Mouse (Mus musculus) hindbrain, postnatal 0 days (tissue): Measurements from ENCODE around the gene Plcb4. TPM values are rescaled to one million over a fixed set of nuclear protein-coding genes. Genes with fewer than 3 reads are reported as not detected.
"Not testable (repeated sequence)": the region's sequence is repeated elsewhere in the genome, so short reads cannot be mapped to it uniquely, and the experiment has no call there.

Experiments
- ATAC-seq: fragments of 200-750 bp; cut with Nextera tagmentation; 2 replicates; pipeline ENCODE4 v1.8.0; 2017; ENCODE audit warnings: mild to moderate bottlenecking, moderate TSS enrichment, moderate library complexity
- DNase-seq: peaks from one replicate; pipeline ENCODE4 v3.0.0-alpha.2; 2015; ENCODE audit warnings: low spot score
- H3K27ac ChIP-seq: fragments of 300-500 bp; sonication (generic); 2 replicates; pipeline ENCODE4 v1.5.1; 2014; ENCODE audit warnings: mild to moderate bottlenecking
- H3K27me3 ChIP-seq: fragments of 300-500 bp; sonication (generic); 2 replicates; pipeline ENCODE4 v1.6.1; 2014; ENCODE audit warnings: low read length, mixed read lengths; ENCODE audit not compliant: insufficient read depth
- H3K36me3 ChIP-seq: fragments of 300-500 bp; sonication (generic); 2 replicates; pipeline ENCODE4 v1.6.1; 2014; ENCODE audit warnings: low read length, mixed read lengths; ENCODE audit not compliant: insufficient read depth
- H3K4me1 ChIP-seq: fragments of 300-500 bp; sonication (generic); 2 replicates; pipeline ENCODE4 v1.6.1; 2014; ENCODE audit warnings: antibody characterized with exemption, low read length, mixed read lengths; ENCODE audit not compliant: insufficient read depth
- H3K4me2 ChIP-seq: fragments of 300-500 bp; sonication (generic); 2 replicates; pipeline ENCODE4 v1.6.1; 2014; ENCODE audit warnings: low read depth, mild to moderate bottlenecking, low read length, moderate library complexity, mixed read lengths
- H3K4me3 ChIP-seq: fragments of 300-500 bp; sonication (generic); 2 replicates; pipeline ENCODE4 v1.5.1; 2014; ENCODE audit warnings: low read length
- H3K9ac ChIP-seq: fragments of 300-500 bp; sonication (generic); replicated peaks from 2 replicates; pipeline ENCODE4 v1.6.1; 2014; ENCODE audit warnings: mild to moderate bottlenecking, low read length, moderate library complexity, mixed read lengths
- H3K9me3 ChIP-seq: fragments of 300-500 bp; sonication (generic); 2 replicates; pipeline ENCODE4 v1.6.1; 2016; ENCODE audit warnings: low read length, mixed read lengths
- CTCF ChIP-seq: IDR thresholded peaks from 2 replicates; pipeline ENCODE4 v1.5.1; 2016; ENCODE audit warnings: antibody characterized with exemption, control low read depth, low read depth
- WGBS: fragments of 180-500 bp; shearing (Covaris S2); extraction: QIAGEN DNeasy Blood & Tissue Kit; methylation state at CpG from one replicate; pipeline ENCODE4 v1.1.7; 2014; 5-methylcytosine and 5-hydroxymethylcytosine counted together
- polyA plus RNA-seq: library from polyadenylated mRNA; unstranded; fragments of >200 nt; fragmentation: Nextera tagmentation; extraction: Ambion mirVana; gene quantifications from 2 replicates; pipeline ENCODE4 v1.2.1, GENCODE M21; 2015
- total RNA-seq: library from RNA; depleted of rRNA; stranded (reverse); fragments of >200 nt; gene quantifications from 2 replicates; pipeline ENCODE4 v1.2.3, GENCODE M21; 2014

Plcb4 gene
- total and polyA plus RNA-seq, 2 experiments from 2014 or later = 43.0 to 46.9 TPM

DNA sequence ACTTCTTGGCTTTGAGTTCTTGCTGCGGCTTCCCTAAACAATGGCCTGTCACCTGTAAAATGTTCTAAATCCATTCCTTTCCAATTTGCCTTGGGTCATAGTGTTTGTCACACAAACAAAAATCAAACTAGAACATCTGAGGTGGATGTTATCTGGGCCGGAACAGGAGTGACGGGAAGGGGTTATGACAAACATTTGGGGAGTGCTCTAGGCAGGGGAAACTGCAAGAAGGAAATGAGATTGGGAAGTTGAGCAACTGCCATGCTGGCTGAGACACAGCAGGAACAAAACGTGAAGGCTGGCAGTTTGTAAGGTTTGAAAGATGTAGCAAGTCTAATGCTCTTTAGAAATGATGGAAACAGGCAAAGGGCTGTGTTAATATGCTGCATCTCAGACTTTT is 66.6 kb downstream of the Plcb4 start:
- Histone ChIP-seq H3K4me2 (no peak overlapping the region), H3K4me1 (peaks cover 3% of the 10 kb centered on the region; the same call in 1 of the 2 replicates), H3K9ac (no peak overlapping the region), H3K27me3 (no peaks in the 10 kb centered on the region), H3K27ac (no peak overlapping the region), H3K36me3 (no peaks in the 10 kb centered on the region), H3K4me3 (no peak overlapping the region), H3K9me3 (no peaks in the 10 kb centered on the region)
- no peak for TF ChIP-seq CTCF
- ATAC-seq (no peak), DNase-seq (no peak)
- 69% methylated on average over 4 of the region's 4 CpGs for WGBS

DNA sequence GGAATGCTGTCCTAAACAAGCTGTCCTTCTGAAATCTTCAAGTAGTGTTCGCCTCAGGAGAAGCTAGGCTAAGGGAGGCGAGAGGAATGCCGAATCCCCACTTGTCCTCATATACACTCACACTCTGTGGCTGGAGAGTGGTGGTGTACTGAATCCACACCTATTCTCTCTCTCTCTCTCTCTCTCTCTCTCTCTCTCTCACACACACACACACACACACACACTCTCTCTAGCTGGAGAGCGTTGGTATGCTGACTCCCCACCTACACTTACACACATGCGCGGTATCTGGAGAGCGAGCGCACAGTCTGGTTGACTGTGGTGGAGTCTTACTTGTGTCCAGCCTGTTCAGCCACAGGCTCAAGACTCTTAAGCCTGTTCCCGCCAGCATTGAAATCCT is 68.3 kb downstream of the Plcb4 start:
- Histone ChIP-seq H3K27me3 (no peaks in the 10 kb centered on the region), H3K4me2 (no peak overlapping the region), H3K4me3 (no peak overlapping the region), H3K9me3 (no peaks in the 10 kb centered on the region), H3K4me1 (peaks cover 3% of the 10 kb centered on the region; the same call in 1 of the 2 replicates), H3K36me3 (no peaks in the 10 kb centered on the region), H3K9ac (no peak overlapping the region), H3K27ac (no peak overlapping the region)
- 92% methylated on average over 9 of the region's 9 CpGs for WGBS
- no peak for TF ChIP-seq CTCF
- ATAC-seq (no peak), DNase-seq (no peak)

DNA sequence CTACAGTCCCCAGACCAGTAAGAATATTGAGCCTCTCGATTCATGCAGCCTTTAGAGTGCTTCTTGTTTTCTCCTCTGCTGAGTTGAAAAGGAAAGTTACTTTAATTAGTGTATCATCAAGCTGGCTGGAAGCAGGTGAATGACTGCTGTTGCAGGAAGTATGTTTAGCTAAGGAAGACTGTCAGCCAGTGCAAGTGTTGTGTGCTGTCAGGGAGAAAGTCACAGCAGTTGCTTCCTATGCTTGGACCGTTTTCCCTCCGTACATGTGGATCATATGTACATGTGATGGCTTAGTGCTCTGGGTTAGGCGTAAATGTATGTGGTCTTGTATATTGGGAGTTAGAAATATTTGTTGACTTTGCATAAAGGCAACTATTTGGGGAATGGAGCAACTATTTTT is 69.1 kb downstream of the Plcb4 start:
- no peaks in the 10 kb centered on the region for H3K9me3 ChIP-seq
- 71% methylated on average over 4 of the region's 4 CpGs for WGBS
- H3K36me3 ChIP-seq = no peaks in the 10 kb centered on the region
- ATAC-seq (no peak), DNase-seq (no peak)
- no peak overlapping the region for H3K4me3 ChIP-seq
- H3K9ac ChIP-seq = no peak overlapping the region
- no peak for TF ChIP-seq CTCF
- H3K27me3 ChIP-seq = no peaks in the 10 kb centered on the region
- H3K27ac ChIP-seq = no peak overlapping the region
- H3K4me2 ChIP-seq = no peak overlapping the region
- H3K4me1 ChIP-seq = peaks cover 3% of the 10 kb centered on the region; the same call in 1 of the 2 replicates

DNA sequence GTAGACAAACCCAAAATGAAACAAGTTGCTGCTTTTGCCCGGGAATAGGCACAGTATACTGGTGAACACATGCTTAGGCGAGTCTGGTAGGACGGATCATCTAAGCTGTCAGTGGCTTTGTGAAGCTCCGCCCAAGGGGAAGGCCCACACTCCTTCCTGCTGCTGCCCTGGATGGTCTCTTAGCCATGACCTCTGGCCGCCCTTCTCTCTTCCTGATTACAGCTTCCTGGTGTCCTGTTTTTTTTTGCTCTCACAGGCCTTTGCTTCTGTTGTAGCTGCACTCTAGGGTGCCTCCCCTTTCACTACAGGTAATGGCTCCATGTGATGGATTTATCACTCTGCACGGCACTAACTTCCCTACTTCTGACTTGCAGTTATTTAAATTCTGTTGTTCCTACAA is 72.8 kb downstream of the Plcb4 start:
- 70% methylated on average over 6 of the region's 6 CpGs for WGBS
- Histone ChIP-seq H3K9me3 (no peaks in the 10 kb centered on the region), H3K27ac (no peak overlapping the region), H3K36me3 (no peaks in the 10 kb centered on the region), H3K4me3 (no peak overlapping the region), H3K4me2 (no peak overlapping the region), H3K9ac (no peak overlapping the region), H3K27me3 (no peaks in the 10 kb centered on the region), H3K4me1 (peaks cover 3% of the 10 kb centered on the region; the same call in 1 of the 2 replicates)
- no peak for TF ChIP-seq CTCF
- DNase-seq = no peak
- ATAC-seq = no peak

DNA sequence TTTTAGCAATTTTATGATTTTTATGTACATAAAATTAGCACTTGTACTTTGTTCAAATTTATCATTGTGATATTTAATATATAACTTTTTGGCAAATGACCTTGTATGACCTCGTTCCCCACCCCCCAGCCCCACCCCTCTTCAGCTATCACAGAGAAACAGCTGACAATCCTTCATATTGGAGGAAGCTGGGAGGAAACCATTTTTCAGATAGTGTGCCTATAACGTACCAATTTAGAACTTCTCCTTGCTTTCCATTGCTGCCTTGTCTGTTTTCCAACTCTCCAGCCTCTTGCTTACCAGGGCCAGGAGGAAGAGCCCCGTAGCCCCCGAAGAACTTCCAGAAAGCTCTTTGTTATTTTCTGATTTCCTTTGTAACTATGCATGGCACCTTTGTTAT is 73.8 kb downstream of the Plcb4 start:
- DNase-seq (no peak), ATAC-seq (no peak)
- Histone ChIP-seq H3K9ac (no peak overlapping the region), H3K27me3 (no peaks in the 10 kb centered on the region), H3K36me3 (no peaks in the 10 kb centered on the region), H3K4me2 (no peak overlapping the region), H3K4me3 (no peak overlapping the region), H3K9me3 (no peaks in the 10 kb centered on the region), H3K27ac (no peak overlapping the region), H3K4me1 (peaks cover 1% of the 10 kb centered on the region; the same call in 1 of the 2 replicates)
- no peak for TF ChIP-seq CTCF
- WGBS = 81% methylated on average over 4 of the region's 4 CpGs

DNA sequence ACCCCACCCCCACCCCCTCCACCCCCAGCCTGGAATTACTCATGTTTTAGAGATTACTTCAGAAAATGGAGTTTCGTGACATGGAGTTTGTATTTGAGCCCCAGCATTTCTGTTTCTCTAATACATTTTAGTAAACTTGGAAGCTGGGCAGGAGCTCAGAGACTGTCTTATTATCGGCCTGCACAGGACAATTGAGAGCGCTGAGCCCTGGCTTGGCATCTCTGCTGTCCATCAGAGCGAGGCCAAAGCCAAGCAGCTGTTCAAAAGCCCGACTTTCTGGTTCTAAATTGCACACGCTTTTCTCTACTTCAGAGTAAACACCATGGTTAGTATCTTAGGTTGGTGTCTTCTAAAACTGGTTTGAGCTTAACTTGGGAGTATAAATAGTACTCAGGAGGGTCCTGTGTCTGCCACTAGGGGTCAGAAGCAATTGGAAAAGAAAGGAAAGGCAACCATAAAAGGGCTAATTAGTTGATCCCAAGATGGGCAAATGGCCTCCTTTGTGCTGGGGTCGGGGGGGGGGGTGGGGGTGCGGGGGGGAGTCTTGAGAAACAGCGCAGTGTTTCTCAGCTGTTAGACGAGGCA is 75.2 kb downstream of the Plcb4 start:
- WGBS = 30% methylated on average over 10 of the region's 10 CpGs
- DNase-seq = peak; percentile 55

DNA sequence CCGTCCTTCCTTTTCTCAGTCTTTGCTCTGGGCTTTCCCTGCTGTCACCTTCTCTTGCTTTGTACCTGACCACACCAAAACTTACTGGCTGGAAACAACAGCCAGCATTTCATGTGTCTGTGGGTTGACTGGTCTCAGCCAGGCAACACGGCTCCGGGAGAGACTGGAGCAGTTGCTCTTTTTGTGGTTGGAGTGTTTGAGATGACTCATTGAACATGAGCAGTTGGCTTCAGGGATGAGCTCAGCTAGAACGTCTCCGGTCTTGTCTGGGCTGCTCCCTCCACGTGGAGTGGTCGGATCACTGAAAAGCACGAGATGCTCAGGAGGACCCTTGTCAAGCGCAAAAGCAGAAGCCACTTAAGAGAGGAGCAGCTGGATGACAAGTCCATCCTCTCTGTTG is 78.7 kb downstream of the Plcb4 start:
- no peaks in the 10 kb centered on the region for H3K27me3 ChIP-seq

More for the DNA sequence above, 75.2 kb downstream of the Plcb4 start:
- Histone ChIP-seq H3K27me3 (no peaks in the 10 kb centered on the region), H3K27ac (no peak overlapping the region), H3K4me3 (no peak overlapping the region), H3K4me1 (no peaks in the 10 kb centered on the region), H3K9me3 (no peaks in the 10 kb centered on the region), H3K4me2 (no peak overlapping the region), H3K36me3 (no peaks in the 10 kb centered on the region), H3K9ac (no peak overlapping the region)
- peak; percentile 62 for TF ChIP-seq CTCF
- ATAC-seq = peak; percentile 70

DNA sequence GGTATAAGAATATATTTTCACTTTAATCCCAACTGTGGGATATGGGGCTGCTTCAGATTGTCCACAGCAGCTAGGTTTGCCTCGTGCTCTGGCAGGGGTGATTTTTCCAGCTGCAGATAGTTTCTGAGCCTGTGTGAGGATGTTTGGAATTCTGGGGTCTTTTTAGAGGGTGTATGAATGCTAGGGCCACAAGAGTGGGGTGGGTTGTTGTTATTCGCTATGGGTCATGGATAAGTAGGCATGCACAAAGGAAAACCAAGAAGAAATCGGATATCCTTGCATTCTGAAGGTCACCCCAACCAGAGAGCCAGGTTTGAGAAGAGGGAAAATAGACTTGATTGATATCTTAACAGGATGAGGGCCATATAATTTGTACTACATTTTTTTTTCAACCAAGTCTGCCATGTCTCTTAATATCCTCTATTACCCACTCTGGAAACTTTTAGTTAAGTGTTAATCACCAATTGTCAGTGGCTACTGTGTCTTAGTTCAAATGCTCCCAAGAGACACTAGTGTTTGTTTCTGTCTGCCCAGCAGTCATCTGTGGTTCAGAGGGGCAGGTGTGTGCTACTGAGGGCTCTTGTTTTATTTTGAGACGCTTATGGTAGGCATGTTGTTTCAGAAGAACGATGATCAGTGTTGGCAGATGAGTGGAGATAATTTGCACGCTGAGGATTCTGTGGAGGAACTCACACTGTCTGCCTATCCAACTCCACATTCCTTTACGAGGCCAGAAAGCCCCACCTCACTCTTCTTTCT is 79.4 kb downstream of the Plcb4 start:
- H3K4me3 ChIP-seq, H3K36me3 ChIP-seq, H3K4me1 ChIP-seq, H3K27ac ChIP-seq, H3K9me3 ChIP-seq, H3K27me3 ChIP-seq, H3K9ac ChIP-seq, DNase-seq, H3K4me2 ChIP-seq, ATAC-seq: not testable (repeated sequence)
- WGBS = 75% methylated on average over 7 of the region's 7 CpGs

More for the DNA sequence above, 78.7 kb downstream of the Plcb4 start:
- no peak overlapping the region for H3K9ac ChIP-seq
- TF ChIP-seq CTCF = no peak
- 80% methylated on average over 9 of the region's 9 CpGs for WGBS
- no peaks in the 10 kb centered on the region for H3K4me1 ChIP-seq
- DNase-seq = no peak
- no peak for ATAC-seq
- H3K9me3 ChIP-seq = no peaks in the 10 kb centered on the region
- no peak overlapping the region for H3K4me2 ChIP-seq
- H3K36me3 ChIP-seq = no peaks in the 10 kb centered on the region
- H3K27ac ChIP-seq = no peak overlapping the region
- no peak overlapping the region for H3K4me3 ChIP-seq
